Mouse (Mus musculus): Measurements from ENCODE around the gene Faim. TPM values are rescaled to one million over a fixed set of nuclear protein-coding genes. Genes with fewer than 3 reads are reported as not detected.

Gene Faim
- polyA plus RNA-seq, 1 experiment from 2014 or later: 31.2 TPM

DNA sequence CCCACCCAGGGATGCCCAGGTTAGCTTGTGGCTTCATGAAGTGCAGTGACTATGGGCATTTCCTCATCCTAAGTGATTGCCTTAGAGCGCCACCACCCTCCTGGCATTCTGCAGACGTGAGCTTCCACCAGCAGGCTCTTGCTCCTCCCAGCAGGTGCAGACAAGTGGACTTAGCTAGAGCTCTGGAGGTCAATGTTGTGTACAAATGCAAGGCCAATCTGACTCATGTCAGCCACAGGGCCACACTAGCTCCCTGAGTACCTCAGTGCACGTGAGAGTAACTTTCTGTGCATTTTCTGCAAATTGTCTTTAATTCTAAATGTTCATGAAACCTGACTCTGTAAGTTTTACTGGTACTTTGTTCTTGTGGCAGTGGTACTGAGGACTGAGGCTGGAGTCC, 30.1 kb downstream of the Faim start:
- 63% methylated on average over 3 of the region's 3 CpGs for WGBS
- TF ChIP-seq CTCF (IDR thresholded peaks at IDR 0.05; ENCODE audit: low read depth): no peak
- no peak for ATAC-seq
- Histone ChIP-seq H3K9ac (ENCODE audit: low read depth, low read length) (no peak overlapping the region), H3K4me3 (ENCODE audit: low read depth, low read length) (no peak overlapping the region), H3K9me3 (ENCODE audit: control insufficient read depth) (no peaks in the 10 kb centered on the region), H3K27me3 (replicated peaks; ENCODE audit: control insufficient read depth, insufficient read depth, low read length) (no peaks in the 10 kb centered on the region), H3K4me2 (replicated peaks; ENCODE audit: low read depth) (no peak overlapping the region), H3K27ac (ENCODE audit: low read depth, low read length) (no peak overlapping the region), H3K4me1 (replicated peaks; ENCODE audit: control insufficient read depth, insufficient read depth, low read length) (no peaks in the 10 kb centered on the region), H3K36me3 (ENCODE audit: control insufficient read depth, insufficient read depth) (no peaks in the 10 kb centered on the region)

DNA sequence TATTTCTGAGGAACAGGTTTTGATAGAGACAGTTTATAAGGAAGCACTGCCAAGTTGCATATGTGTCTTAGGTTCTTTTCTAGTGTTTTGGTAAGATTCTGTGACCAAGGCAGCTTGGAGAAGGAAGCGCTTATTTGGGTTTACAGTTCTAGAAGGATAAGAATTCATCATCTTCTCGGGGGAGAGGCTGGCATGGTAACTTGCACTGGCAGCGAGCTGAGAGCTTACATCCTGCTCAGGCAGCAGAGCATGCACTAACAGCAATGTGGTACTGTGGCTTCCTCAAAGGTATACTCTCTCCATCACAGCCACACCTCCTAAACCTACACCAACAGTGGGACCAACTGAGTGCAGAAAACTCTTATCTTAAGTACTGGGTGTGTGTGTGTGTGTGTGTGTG, 30.6 kb downstream of the Faim start:
- no peaks in the 10 kb centered on the region for H3K36me3 ChIP-seq (ENCODE audit: control insufficient read depth, insufficient read depth)
- 64% methylated on average over 3 of the region's 3 CpGs for WGBS
- no peak overlapping the region for H3K4me2 ChIP-seq (replicated peaks; ENCODE audit: low read depth)
- TF ChIP-seq CTCF (IDR thresholded peaks at IDR 0.05; ENCODE audit: low read depth): no peak
- H3K27ac ChIP-seq (ENCODE audit: low read depth, low read length): no peak overlapping the region
- no peak overlapping the region for H3K9ac ChIP-seq (ENCODE audit: low read depth, low read length)
- no peak overlapping the region for H3K4me3 ChIP-seq (ENCODE audit: low read depth, low read length)
- H3K9me3 ChIP-seq (ENCODE audit: control insufficient read depth): no peaks in the 10 kb centered on the region
- no peak for ATAC-seq
- no peaks in the 10 kb centered on the region for H3K27me3 ChIP-seq (replicated peaks; ENCODE audit: control insufficient read depth, insufficient read depth, low read length)
- H3K4me1 ChIP-seq (replicated peaks; ENCODE audit: control insufficient read depth, insufficient read depth, low read length): no peaks in the 10 kb centered on the region

DNA sequence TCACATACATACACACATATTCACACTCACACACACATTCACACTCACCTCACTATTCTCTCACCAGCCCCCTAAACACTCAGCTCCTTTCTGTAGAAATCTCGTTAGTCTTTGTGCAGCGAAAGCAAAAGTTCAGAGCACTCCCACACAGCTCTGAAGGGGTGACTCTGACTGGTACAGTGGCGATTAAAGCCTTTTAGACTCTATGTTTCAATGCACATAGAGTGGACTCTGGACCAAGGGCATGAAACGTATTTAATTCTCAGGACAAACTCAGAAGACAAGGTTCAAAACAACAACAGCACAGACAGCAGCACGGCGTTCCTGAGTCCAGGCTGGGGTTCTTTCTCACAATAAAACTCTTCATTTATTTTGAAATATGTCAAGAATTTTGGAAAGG, 31.5 kb downstream of the Faim start:
- WGBS: 63% methylated on average over 6 of the region's 6 CpGs
- H3K27ac ChIP-seq (ENCODE audit: low read depth, low read length): no peak overlapping the region
- H3K4me2 ChIP-seq (replicated peaks; ENCODE audit: low read depth): no peak overlapping the region
- no peaks in the 10 kb centered on the region for H3K36me3 ChIP-seq (ENCODE audit: control insufficient read depth, insufficient read depth)
- H3K9me3 ChIP-seq (ENCODE audit: control insufficient read depth): no peaks in the 10 kb centered on the region
- no peaks in the 10 kb centered on the region for H3K27me3 ChIP-seq (replicated peaks; ENCODE audit: control insufficient read depth, insufficient read depth, low read length)
- TF ChIP-seq CTCF (IDR thresholded peaks at IDR 0.05; ENCODE audit: low read depth): no peak
- H3K4me1 ChIP-seq (replicated peaks; ENCODE audit: control insufficient read depth, insufficient read depth, low read length): no peaks in the 10 kb centered on the region
- H3K4me3 ChIP-seq (ENCODE audit: low read depth, low read length): no peak overlapping the region
- ATAC-seq: peak; percentile 86
- H3K9ac ChIP-seq (ENCODE audit: low read depth, low read length): no peak overlapping the region

DNA sequence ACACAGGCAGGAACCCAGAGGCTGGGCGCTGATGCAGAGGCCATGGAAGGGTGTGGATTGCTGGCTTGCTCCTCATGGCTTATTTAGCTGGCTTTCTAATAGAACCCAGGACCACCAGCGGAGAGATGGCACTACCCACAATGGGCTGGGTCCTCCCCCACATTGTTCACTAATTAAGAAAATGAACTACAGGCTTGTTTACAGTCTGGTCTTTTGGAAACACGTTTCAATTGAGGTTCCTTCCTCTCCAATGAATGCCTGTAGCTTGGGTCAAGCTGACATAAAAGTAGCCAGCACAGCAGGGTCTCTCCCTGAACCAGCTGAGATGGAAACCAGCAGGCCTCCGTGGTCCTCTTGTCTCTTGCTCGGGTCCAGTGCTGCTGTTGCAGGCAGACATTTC, 35.0 kb downstream of the Faim start:
- Histone ChIP-seq H3K4me2 (replicated peaks; ENCODE audit: low read depth) (no peak overlapping the region), H3K27me3 (replicated peaks; ENCODE audit: control insufficient read depth, insufficient read depth, low read length) (no peaks in the 10 kb centered on the region), H3K4me1 (replicated peaks; ENCODE audit: control insufficient read depth, insufficient read depth, low read length) (no peaks in the 10 kb centered on the region), H3K9ac (ENCODE audit: low read depth, low read length) (no peak overlapping the region), H3K4me3 (ENCODE audit: low read depth, low read length) (no peak overlapping the region), H3K36me3 (ENCODE audit: control insufficient read depth, insufficient read depth) (no peaks in the 10 kb centered on the region), H3K27ac (ENCODE audit: low read depth, low read length) (no peak overlapping the region), H3K9me3 (ENCODE audit: control insufficient read depth) (no peaks in the 10 kb centered on the region)
- TF ChIP-seq CTCF (IDR thresholded peaks at IDR 0.05; ENCODE audit: low read depth): no peak
- 60% methylated on average over 5 of the region's 5 CpGs for WGBS
- ATAC-seq: no peak

DNA sequence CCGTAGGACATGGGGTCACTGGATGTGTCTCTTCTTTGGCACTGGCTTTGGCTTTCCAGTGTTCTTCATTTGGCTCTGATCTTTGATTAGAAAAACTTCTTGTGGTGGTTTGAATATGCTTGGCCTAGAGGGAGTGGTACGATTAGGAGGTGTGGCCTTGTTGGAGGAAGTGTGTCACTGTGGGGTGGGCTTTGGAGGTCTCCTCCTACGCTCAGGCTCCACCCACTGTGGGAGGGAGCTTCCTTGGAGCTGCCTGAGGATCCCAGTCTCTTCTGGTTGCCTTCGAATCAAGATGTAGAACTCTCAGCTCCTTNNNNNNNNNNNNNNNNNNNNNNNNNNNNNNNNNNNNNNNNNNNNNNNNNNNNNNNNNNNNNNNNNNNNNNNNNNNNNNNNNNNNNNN, 35.6 kb downstream of the Faim start:
- no peaks in the 10 kb centered on the region for H3K4me1 ChIP-seq (replicated peaks; ENCODE audit: control insufficient read depth, insufficient read depth, low read length)
- no peak overlapping the region for H3K9ac ChIP-seq (ENCODE audit: low read depth, low read length)
- H3K36me3 ChIP-seq (ENCODE audit: control insufficient read depth, insufficient read depth): no peaks in the 10 kb centered on the region
- no peak for ATAC-seq
- no peak for TF ChIP-seq CTCF (IDR thresholded peaks at IDR 0.05; ENCODE audit: low read depth)
- 87% methylated on average over 4 of the region's 4 CpGs for WGBS
- H3K9me3 ChIP-seq (ENCODE audit: control insufficient read depth): no peaks in the 10 kb centered on the region
- no peak overlapping the region for H3K4me2 ChIP-seq (replicated peaks; ENCODE audit: low read depth)
- H3K27me3 ChIP-seq (replicated peaks; ENCODE audit: control insufficient read depth, insufficient read depth, low read length): no peaks in the 10 kb centered on the region
- no peak overlapping the region for H3K27ac ChIP-seq (ENCODE audit: low read depth, low read length)
- no peak overlapping the region for H3K4me3 ChIP-seq (ENCODE audit: low read depth, low read length)

DNA sequence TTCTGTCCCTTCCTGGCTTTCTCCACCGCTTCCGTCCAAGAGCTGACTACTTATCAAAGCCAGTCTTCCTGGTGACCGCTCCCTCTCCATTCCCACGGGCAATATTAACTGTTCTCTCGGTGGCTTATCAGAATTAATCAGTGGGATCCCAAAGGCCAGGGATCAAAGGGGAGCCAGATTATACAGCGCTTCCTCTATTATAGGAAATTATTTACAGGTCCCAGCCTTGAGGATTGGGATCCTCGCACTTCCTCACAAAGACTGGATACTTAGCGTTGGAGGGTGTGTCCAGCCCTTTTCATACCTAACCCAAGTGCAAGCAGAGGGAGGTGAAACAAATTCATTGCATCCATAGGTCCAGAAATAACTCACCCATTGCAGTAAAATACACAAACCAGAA, 45.9 kb downstream of the Faim start:
- no peak overlapping the region for H3K9ac ChIP-seq (ENCODE audit: low read depth, low read length)
- H3K4me3 ChIP-seq (ENCODE audit: low read depth, low read length): no peak overlapping the region
- H3K27me3 ChIP-seq (replicated peaks; ENCODE audit: control insufficient read depth, insufficient read depth, low read length): no peaks in the 10 kb centered on the region
- 35% methylated on average over 8 of the region's 8 CpGs for WGBS
- H3K27ac ChIP-seq (ENCODE audit: low read depth, low read length): peak overlapping the region; percentile 35; the same call in 1 of the 2 replicates
- H3K36me3 ChIP-seq (ENCODE audit: control insufficient read depth, insufficient read depth): no peaks in the 10 kb centered on the region
- peak; percentile 71 for ATAC-seq
- TF ChIP-seq CTCF (IDR thresholded peaks at IDR 0.05; ENCODE audit: low read depth): no peak
- H3K4me2 ChIP-seq (replicated peaks; ENCODE audit: low read depth): peak overlapping the region; percentile 35; the same call in 1 of the 2 replicates
- H3K4me1 ChIP-seq (replicated peaks; ENCODE audit: control insufficient read depth, insufficient read depth, low read length): no peaks in the 10 kb centered on the region
- no peaks in the 10 kb centered on the region for H3K9me3 ChIP-seq (ENCODE audit: control insufficient read depth)

DNA sequence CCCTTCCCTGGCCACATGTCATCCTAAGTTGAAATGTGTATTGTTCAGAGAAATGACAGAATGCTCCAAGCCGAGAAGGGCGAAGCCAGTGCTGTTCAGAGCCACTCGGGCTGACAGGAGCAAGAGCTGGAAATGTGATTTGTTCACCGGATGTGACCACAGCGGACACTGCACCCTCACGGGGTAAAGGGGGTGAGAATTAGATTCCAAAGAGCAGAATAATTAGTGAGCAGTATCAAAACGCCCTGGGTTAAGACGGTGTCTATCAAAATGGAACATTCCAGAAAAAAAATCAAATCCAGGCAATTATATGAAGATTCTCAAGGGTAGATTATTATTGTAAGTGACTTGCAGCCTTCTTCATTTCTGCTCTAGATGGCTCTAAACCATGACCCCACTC, 47.9 kb downstream of the Faim start:
- no peaks in the 10 kb centered on the region for H3K4me1 ChIP-seq (replicated peaks; ENCODE audit: control insufficient read depth, insufficient read depth, low read length)
- WGBS: 88% methylated on average over 8 of the region's 8 CpGs

More for the DNA sequence above, 47.9 kb downstream of the Faim start:
- TF ChIP-seq CTCF (IDR thresholded peaks at IDR 0.05; ENCODE audit: low read depth): no peak
- Histone ChIP-seq H3K9me3 (ENCODE audit: control insufficient read depth) (no peaks in the 10 kb centered on the region), H3K4me3 (ENCODE audit: low read depth, low read length) (no peak overlapping the region), H3K27me3 (replicated peaks; ENCODE audit: control insufficient read depth, insufficient read depth, low read length) (no peaks in the 10 kb centered on the region), H3K36me3 (ENCODE audit: control insufficient read depth, insufficient read depth) (no peaks in the 10 kb centered on the region; the same call in 1 of the 2 replicates), H3K4me2 (replicated peaks; ENCODE audit: low read depth) (0 out of 2 replicates have a peak overlapping the region, but pooled peaks have one; percentile 59), H3K9ac (ENCODE audit: low read depth, low read length) (no peak overlapping the region), H3K27ac (ENCODE audit: low read depth, low read length) (no peak overlapping the region)
- ATAC-seq: no peak

Measured in intestine, postnatal 0 days (tissue).